Mouse (Mus musculus) cortical plate, adult 2 months (tissue): ENCODE measurements around the gene Cdkn2d.

Experiments used
- CTCF ChIP-seq: fragments of 200-500 bp; IDR thresholded peaks from 2 replicates; pipeline ENCODE4 v1.5.1; 2011; ENCODE audit warnings: mild to moderate bottlenecking, control low read depth, low read length; ENCODE audit not compliant: insufficient read depth; ENCODE audit errors: extremely low read depth
- POLR2A ChIP-seq: fragments of 200-500 bp; IDR thresholded peaks from 2 replicates; pipeline ENCODE4 v1.6.1; 2011; ENCODE audit warnings: mild to moderate bottlenecking, low read length, control low read depth; ENCODE audit not compliant: insufficient read depth; ENCODE audit errors: extremely low read depth

GRCm38 (mm10) chr9:21283591-21283990 lies 7.6 kb downstream of the Cdkn2d start:
- TF ChIP-seq CTCF (no peak), POLR2A (no peak)
